Mouse (Mus musculus): ENCODE measurements around the gene Etv2. TPM values are rescaled to one million over a fixed set of nuclear protein-coding genes. Genes with fewer than 3 reads are reported as not detected.
A peak's percentile ranks its signal among the peaks of the same experiment; 100 is the strongest.

Gene Etv2
- polyA plus RNA-seq, 1 experiment from 2014 or later, result 0.09 TPM

DNA sequence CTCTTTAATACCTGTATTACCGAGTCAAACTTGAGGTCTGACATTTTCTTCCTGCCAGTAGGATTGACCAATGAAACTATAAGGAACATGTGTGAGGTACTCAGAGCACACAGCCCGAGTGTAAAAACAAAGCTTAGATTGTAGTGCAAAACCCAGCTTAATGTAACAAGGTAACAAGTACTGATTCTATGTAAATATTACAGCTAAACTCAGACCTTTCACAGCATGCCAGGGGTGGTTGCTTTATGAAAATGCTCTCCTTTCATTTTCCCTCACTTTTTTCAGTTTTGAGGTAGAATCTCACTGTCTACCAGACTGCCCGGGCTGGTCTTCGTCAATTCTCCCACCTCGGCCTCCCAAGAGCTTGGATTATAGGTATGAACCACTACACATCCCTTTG, 39.6 kb downstream of the Etv2 start:
- no peak overlapping the region for H3K27ac ChIP-seq
- H3K27me3 ChIP-seq, result peaks cover 7% of the 10 kb centered on the region; the same call in 1 of the 2 replicates
- no peak overlapping the region for H3K4me3 ChIP-seq (replicated peaks)
- DNase-seq (no peak), ATAC-seq (ENCODE audit: low read depth) (no peak)
- WGBS (ENCODE audit: insufficient replicate concordance), result 60% methylated on average over 5 of the region's 5 CpGs
- H3K4me1 ChIP-seq (replicated peaks), result peaks cover 34% of the 10 kb centered on the region
- H3K9ac ChIP-seq, result no peak overlapping the region
- H3K9me3 ChIP-seq (replicated peaks), result no peaks in the 10 kb centered on the region
- no peaks in the 10 kb centered on the region for H3K36me3 ChIP-seq
- H3K4me2 ChIP-seq, result no peak overlapping the region

DNA sequence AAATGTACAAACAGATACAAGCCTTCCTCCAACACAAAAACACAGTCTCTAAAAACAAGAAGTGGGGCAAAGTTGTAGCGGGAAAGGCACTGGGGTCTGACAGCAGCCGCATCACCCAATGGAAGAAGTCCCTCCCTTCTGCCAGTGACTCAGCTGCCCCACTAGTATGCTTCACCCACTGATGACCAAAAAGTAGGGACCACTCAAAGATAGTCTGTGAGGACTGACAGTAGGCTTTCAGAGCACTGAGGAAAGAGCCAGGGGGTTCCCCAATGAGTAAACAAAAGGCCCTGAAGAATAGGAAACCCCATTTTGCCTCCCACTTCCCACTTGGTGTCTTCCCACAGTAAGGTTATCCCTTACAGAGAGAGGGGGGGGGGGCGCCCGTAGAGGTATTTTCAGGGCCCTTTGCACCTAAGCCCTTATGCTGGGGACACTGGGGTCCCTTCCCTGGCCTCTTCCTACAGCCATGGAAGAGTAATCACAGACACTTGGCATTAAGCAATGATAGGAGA, 41.1 kb downstream of the Etv2 start:
- ATAC-seq (ENCODE audit: low read depth) (no peak), DNase-seq (no peak)
- H3K9ac ChIP-seq, result no peak overlapping the region
- H3K27ac ChIP-seq, result no peak overlapping the region
- H3K27me3 ChIP-seq, result peaks cover 7% of the 10 kb centered on the region; the same call in 1 of the 2 replicates
- 57% methylated on average over 4 of the region's 4 CpGs for WGBS (ENCODE audit: insufficient replicate concordance)
- H3K4me1 ChIP-seq (replicated peaks), result peaks cover 29% of the 10 kb centered on the region
- H3K36me3 ChIP-seq, result no peaks in the 10 kb centered on the region
- no peak overlapping the region for H3K4me3 ChIP-seq (replicated peaks)
- no peaks in the 10 kb centered on the region for H3K9me3 ChIP-seq (replicated peaks)
- no peak overlapping the region for H3K4me2 ChIP-seq

DNA sequence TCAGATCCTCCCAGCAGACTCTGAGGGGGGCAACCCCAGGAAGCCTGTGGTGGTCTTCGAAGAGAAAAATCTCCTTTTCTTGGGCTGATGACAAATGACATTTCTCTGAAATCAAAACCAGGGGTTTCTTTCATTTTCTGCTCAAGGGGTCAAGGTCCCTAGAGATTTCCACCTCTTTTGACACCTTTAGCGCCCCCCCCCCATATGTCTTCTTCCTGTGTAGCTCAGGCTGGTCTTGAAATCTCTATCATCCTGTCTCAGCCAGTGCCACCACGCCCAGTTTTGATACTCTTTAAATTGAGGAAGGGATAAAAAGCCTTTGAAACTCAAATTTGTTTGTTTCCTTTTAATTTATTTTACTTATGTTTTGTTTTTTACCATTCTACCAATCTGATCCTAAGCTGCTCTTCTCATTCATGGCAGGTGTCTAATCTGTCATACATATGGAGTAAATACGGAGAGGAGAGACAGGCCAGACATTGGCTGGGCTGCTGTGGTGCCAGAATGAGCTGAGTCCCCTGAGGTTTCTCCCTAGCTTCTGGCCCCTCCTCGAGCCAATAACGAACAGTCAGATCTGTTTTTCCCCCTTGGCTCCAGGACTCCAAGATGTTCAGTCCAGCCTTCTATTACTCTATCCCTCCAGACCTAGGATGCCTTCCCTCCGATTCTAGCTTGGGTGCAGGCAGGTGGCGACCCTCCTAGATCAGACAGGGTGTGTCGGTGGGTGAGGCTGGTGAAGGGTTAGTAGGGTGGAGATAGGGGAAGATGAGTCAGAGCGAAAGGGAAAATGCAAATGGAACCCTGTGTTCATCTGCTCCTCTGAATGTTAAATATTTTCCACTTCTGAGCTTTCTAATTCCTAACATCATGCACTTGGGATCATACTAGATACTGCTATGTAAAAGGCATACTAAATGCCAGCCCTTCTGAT, 41.8 kb downstream of the Etv2 start:
- no peak overlapping the region for H3K9ac ChIP-seq
- H3K4me3 ChIP-seq (replicated peaks), result no peak overlapping the region
- no peak overlapping the region for H3K4me2 ChIP-seq
- no peaks in the 10 kb centered on the region for H3K36me3 ChIP-seq
- no peak overlapping the region for H3K27ac ChIP-seq
- 48% methylated on average over 10 of the region's 10 CpGs for WGBS (ENCODE audit: insufficient replicate concordance)
- H3K27me3 ChIP-seq, result peaks cover 7% of the 10 kb centered on the region; the same call in 1 of the 2 replicates
- H3K9me3 ChIP-seq (replicated peaks), result no peaks in the 10 kb centered on the region
- no peak for DNase-seq
- no peak for ATAC-seq (ENCODE audit: low read depth)
- H3K4me1 ChIP-seq (replicated peaks), result peaks cover 30% of the 10 kb centered on the region

DNA sequence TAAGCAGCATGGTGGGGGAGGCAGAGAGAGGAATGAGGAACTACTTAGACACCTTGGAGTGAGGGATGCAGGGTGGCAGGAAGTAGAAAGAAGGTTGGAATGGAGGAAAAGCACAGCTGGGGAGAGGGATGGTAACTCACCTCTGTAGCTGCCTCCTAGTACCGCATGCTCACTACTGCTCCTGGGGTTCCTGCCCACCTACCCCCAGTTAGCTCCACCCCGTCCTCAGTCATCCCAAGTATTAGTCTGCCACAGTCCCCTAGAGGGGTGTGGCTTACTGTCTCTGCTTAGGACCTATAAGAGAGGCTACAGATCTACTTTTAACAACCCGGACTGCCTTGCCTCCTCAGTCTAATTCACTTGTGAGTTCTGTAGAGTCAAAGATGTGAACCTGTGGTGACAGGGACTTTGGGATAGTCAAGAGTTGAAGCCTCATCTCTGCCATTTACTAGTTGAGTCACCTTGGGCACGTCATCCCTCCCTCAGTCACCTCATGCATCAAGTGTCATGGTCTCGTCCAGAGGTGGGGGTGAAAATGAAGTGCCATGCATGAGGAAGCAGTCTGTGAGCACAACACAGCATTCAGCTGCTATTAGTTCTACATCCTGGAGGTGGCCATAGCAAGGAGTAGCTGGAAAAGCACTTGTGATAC, 42.8 kb downstream of the Etv2 start:
- 39% methylated on average over 5 of the region's 5 CpGs for WGBS (ENCODE audit: insufficient replicate concordance)
- Histone ChIP-seq H3K27ac (no peak overlapping the region), H3K4me2 (no peak overlapping the region), H3K9me3 (replicated peaks) (no peaks in the 10 kb centered on the region), H3K9ac (no peak overlapping the region), H3K36me3 (no peaks in the 10 kb centered on the region), H3K4me3 (replicated peaks) (no peak overlapping the region), H3K4me1 (replicated peaks) (peaks cover 30% of the 10 kb centered on the region), H3K27me3 (peaks cover 7% of the 10 kb centered on the region; the same call in 1 of the 2 replicates)
- ATAC-seq (ENCODE audit: low read depth), result no peak
- DNase-seq, result no peak

DNA sequence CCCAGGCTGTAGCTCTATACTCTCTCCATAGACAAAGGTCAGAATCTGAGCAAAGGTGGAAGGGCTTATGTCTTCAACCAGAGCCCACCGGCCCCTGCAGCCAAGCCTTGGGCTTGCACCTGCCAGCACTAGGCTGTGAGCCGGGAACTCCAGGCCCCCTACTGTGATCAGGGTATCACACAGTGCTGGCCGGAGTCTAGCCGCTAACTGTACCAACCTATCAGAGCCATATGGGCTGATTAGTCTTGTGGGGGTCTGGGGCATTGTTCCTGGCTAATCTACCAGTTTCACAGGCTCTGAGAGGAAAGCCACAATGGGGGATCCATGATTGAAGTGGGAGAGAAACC, 44.1 kb downstream of the Etv2 start:
- Histone ChIP-seq H3K27me3 (peaks cover 7% of the 10 kb centered on the region; the same call in 1 of the 2 replicates), H3K4me2 (no peak overlapping the region), H3K9ac (no peak overlapping the region), H3K4me3 (replicated peaks) (no peak overlapping the region), H3K4me1 (replicated peaks) (peaks cover 43% of the 10 kb centered on the region), H3K9me3 (replicated peaks) (no peaks in the 10 kb centered on the region), H3K27ac (no peak overlapping the region), H3K36me3 (peaks cover 6% of the 10 kb centered on the region)
- DNase-seq, result no peak
- 75% methylated on average over 4 of the region's 4 CpGs for WGBS (ENCODE audit: insufficient replicate concordance)
- no peak for ATAC-seq (ENCODE audit: low read depth)

DNA sequence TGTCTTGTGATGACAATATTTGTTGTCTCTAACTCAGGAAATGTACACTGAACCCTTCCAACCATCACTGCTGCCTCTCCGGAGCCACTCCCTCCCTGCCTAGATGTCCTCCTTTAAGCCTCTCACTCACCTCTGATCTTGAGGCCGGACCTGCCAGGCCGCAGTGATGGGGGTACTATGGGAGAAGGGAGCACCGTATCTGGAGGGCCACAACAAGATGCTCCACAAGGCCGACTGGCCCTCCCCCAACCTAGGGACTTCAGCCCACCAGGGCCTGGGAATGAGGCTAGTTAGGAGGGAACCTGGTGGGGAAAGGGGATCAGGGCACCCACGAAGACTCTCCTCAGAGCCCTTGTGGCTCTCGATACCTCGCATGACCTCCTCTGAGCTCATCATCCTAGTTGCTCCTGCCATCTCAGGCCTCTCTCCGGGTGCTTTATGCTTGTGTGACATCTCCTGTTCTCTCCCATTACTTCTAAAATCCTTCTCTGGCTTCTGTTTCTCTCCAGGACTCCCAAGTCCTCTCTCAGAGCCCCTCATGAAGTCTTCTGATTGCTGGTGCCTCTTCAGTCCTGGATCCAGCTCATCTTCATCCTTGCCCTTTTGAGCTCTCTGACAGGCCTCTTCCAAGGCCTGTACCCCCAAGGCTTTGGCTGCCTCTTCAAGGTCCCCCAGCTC, 44.6 kb downstream of the Etv2 start:
- peaks cover 11% of the 10 kb centered on the region for H3K36me3 ChIP-seq
- no peak overlapping the region for H3K9ac ChIP-seq
- 80% methylated on average over 9 of the region's 9 CpGs for WGBS (ENCODE audit: insufficient replicate concordance)
- peaks cover 46% of the 10 kb centered on the region for H3K4me1 ChIP-seq (replicated peaks)
- DNase-seq (no peak), ATAC-seq (ENCODE audit: low read depth) (no peak)
- H3K27me3 ChIP-seq, result peaks cover 7% of the 10 kb centered on the region; the same call in 1 of the 2 replicates
- H3K9me3 ChIP-seq (replicated peaks), result no peaks in the 10 kb centered on the region
- no peak overlapping the region for H3K4me2 ChIP-seq
- no peak overlapping the region for H3K27ac ChIP-seq
- H3K4me3 ChIP-seq (replicated peaks), result no peak overlapping the region

DNA sequence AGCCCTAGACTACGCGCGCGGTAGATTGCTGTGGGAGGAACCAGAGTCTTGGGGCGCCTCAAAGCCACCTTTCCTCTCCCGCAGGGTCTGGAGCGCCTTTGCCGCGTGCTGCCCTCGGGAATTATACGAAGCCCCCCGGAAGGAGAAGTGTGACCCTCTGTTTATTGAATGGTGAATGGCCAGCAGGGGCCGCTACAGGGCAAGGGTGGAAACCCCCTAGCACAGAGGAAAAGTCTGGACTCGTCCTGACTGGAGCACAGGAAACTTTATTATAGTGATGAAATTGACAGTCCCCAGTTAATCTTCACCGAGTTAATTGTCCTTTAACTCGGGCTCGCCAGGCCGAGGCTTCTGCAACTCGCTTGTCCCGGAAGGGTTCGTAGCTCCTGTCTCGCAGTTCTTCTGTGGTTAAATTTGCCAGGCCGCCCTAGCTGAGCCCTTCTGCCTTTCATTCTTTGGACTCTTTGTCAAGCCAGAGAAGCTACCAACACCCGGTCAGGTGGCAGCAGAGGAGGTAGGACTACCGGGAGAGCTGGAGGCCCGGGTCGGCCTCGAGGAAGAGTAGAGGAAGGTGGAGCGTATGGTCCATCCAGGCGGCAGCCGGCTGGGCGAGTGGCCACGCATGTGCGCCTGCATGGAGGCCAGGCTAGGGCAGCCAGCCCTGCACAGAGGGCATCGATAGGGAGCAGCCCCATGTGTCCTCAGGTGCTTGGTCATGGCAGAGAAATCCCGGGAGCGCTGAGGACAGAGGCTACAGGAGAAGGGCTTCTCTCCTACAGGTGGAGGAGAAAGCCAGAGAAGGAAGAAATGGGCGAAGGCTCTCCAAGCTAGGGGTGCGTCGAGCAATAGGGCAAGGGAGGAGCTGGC, 46.0 kb downstream of the Etv2 start:
- H3K4me3 ChIP-seq (replicated peaks), result peak overlapping the region; percentile 96
- H3K36me3 ChIP-seq, result peaks cover 25% of the 10 kb centered on the region
- H3K9ac ChIP-seq, result peak overlapping the region; percentile 99
- no peaks in the 10 kb centered on the region for H3K9me3 ChIP-seq (replicated peaks)
- peaks cover 42% of the 10 kb centered on the region for H3K4me1 ChIP-seq (replicated peaks)
- H3K4me2 ChIP-seq, result peak overlapping the region; percentile 97
- ATAC-seq (ENCODE audit: low read depth), result peak; percentile 22
- H3K27me3 ChIP-seq, result 0 out of 2 replicates have a peak, but pooled peaks cover under 1% of the 10 kb centered on the region
- 27% methylated on average over 40 of the region's 40 CpGs for WGBS (ENCODE audit: insufficient replicate concordance)
- peak; percentile 69 for DNase-seq
- H3K27ac ChIP-seq, result peak overlapping the region; percentile 90

DNA sequence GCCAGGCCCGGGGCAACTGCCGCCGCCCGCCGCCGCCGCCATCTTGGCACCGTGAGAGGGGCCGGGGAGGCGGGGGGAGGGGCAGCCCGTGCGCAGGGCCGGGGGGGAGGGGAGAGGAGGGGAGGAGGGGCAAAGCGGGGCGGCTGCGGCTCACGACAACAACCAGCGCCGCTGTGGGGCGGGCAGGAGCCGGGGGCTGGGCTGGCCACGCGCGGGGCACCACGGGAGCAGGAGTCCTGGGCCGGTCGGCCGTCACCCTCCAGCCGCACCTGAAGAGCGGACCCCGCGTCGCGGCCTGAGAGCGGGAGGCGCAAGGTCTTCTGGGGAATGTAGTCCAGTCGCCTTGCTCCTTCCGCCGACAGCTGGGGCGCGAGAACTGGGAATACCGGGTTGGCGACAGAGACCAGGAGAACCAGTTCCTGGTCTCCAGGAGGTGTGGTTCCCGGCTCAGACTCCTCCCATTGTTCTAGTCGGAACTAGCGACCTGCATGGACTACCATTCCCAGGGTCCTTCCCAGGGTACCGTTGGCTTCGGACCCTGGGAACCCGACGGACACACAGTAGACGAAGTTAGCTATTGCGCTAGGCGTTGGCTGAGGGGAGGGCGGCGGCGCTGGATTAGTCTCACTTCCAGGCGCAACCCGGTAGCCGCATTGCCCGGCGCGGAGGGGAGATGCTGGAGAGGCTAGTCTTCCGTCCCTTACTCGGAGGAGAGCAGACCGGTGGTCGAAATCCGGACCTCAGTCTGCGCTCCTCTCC, 46.8 kb downstream of the Etv2 start, which contains the start of gene Kmt2b:
TSS of gene Kmt2b (minus strand) at position 51 of the 759 bp plus-strand sequence.
- DNase-seq (peak; percentile 95), ATAC-seq (ENCODE audit: low read depth) (peak; percentile 94)
- Histone ChIP-seq H3K4me2 (peak within 1 kb of the TSS; percentile 97), H3K36me3 (peaks cover 33% of the 10 kb centered on the region), H3K27me3 (no peaks in the 10 kb centered on the region), H3K27ac (peak within 1 kb of the TSS; percentile 90), H3K4me3 (replicated peaks) (peak within 1 kb of the TSS; percentile 96), H3K4me1 (replicated peaks) (peaks cover 34% of the 10 kb centered on the region), H3K9me3 (replicated peaks) (no peaks in the 10 kb centered on the region), H3K9ac (peak within 1 kb of the TSS; percentile 99)
- whole genome bisulfite sequencing (ENCODE audit: insufficient replicate concordance), result under 1% methylated on average over 57 of the region's 68 CpGs

DNA sequence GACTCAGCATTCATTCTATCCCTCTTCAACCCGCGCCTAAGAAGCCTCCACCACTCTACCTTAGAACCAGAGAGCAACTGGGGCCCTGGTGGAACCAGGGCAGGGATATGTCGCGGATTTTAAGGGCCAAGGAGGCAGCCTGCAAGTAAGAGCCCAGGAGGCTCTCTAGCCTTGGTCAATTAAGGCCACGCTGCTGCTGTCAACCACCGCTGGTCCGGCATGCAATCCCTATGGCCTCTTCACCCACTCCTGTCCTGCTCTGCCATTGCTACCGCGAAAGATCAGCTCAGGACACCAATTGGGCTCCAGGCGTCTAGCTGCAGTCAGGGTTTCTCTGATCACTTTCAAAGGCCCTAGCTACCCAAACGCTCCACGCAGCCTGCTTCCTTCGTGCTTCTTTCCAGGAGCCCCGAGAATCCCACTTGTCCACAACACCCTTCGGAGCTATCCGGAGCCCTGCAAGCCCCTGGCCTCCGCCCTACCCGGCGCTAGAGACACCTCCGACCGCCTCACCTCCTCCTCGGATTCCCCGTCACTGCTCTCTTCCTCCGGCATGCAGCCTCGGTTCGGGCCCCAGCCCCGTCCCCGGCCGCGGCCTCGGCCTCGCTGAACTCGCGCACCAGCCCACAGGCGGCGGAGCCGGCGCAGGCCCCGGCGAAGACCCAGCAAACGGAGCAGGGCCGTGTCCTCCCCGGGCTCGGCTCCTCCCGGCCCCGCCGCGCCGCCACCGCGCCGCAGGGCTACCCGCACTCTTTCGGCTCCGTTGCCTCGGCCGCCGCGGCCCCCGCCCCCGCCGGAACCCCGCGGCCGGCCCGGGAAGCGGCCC, 47.6 kb downstream of the Etv2 start:
- H3K27me3 ChIP-seq, result no peaks in the 10 kb centered on the region
- peak overlapping the region; percentile 97 for H3K4me2 ChIP-seq
- peak overlapping the region; percentile 96 for H3K4me3 ChIP-seq (replicated peaks)
- peaks cover 41% of the 10 kb centered on the region for H3K36me3 ChIP-seq
- under 1% methylated on average over 62 of the region's 67 CpGs for WGBS (ENCODE audit: insufficient replicate concordance)
- peak overlapping the region; percentile 99 for H3K9ac ChIP-seq
- H3K9me3 ChIP-seq (replicated peaks), result no peaks in the 10 kb centered on the region
- H3K4me1 ChIP-seq (replicated peaks), result peaks cover 27% of the 10 kb centered on the region
- peak; percentile 29 for ATAC-seq (ENCODE audit: low read depth)
- H3K27ac ChIP-seq, result peak overlapping the region; percentile 90
- peak; percentile 48 for DNase-seq
